Mouse (Mus musculus) left cerebral cortex, adult 2 months (tissue): ENCODE results near the gene Gabarapl1. TPM values are rescaled to one million over a fixed set of nuclear protein-coding genes. Genes with fewer than 3 reads are reported as not detected.

Experiments
- DNase-seq, 2 experiments: peaks; one replicate each; pipeline ENCODE4 v3.0.0; 2021 to 2022; ENCODE audit warnings: low spot score in 2 of 2, mixed read lengths in 1 of 2; ENCODE audit errors: extremely low spot score in 1 of 2
- H3K27ac ChIP-seq: fragments of 200-600 bp; 2 replicates; pipeline ENCODE4 v1.8.1; 2022
- H3K4me3 ChIP-seq: fragments of 200-600 bp; 2 replicates; pipeline ENCODE4 v1.8.1; 2022
- CTCF ChIP-seq: fragments of 200-600 bp; IDR thresholded peaks from 2 replicates; pipeline ENCODE4 v1.8.1; 2022; ENCODE audit warnings: antibody characterized with exemption, mild to moderate bottlenecking, moderate library complexity
- intact Hi-C: fragments of 180-260 bp; cut with DNase I; formaldehyde crosslinking; loops from one replicate; pipeline ENCODE4 v1.15.1; 2025
- total RNA-seq, 2 experiments: library from RNA; stranded (reverse); gene quantifications; 2 replicates each; pipeline ENCODE4 v1.2.3; 2021

Gabarapl1 gene
- total RNA-seq, 2 experiments from 2014 or later: 707 to 713 TPM

DNA sequence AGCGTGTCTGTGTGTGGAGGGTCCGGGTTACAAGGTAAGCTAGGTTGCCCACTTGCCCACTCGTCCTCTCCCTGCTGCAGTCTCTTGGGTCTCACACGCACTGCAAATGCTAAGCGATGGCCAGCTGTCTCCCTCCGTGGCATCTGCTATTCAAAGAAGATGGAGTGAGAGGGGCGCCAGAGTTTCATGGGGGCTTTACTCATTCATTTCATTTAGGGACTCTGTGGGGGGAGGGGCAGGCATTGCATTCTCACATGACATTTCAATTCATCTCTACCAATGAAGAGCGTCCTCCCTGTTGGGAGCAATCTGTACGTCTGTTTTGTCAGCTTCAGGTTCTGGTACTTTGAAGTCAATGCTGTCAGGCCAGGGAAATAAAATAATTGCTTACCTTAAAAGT lies 9.0 kb downstream of the Gabarapl1 start:
- DNase-seq: peak in 1 of 2 experiments; percentile 19
- H3K27ac ChIP-seq: no peak overlapping the region
- TF ChIP-seq CTCF: no peak
- H3K4me3 ChIP-seq: no peak overlapping the region
- intact Hi-C loops: no loop called here

DNA sequence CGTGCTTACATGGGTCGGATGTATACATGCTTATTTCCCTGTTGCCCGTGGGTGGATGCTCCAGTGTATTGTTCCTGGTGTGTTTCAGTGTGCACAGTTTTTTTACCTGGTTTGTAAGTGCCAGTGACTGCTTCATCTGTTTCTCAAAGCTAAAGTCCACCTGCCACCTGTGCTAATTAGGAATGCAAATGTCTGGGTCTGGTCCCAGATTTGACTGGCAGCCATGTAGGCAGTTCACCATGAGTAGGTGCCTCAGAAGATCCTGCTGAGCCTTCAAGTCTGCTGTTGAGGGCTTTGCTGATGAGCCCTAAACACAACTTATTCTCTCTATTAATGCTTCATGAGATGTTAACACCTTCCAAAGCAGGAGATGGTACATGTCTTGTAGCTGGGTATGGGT lies 9.6 kb downstream of the Gabarapl1 start:
- H3K27ac ChIP-seq: no peak overlapping the region
- no peak for TF ChIP-seq CTCF

GRCm38 (mm10) chr6:129543709-129544606 lies 11.0 kb downstream of the Gabarapl1 start:
- TF ChIP-seq CTCF: peak; percentile 96
- H3K27ac ChIP-seq: peak overlapping the region; percentile 4; the same call in 1 of the 2 replicates
- no peak overlapping the region for H3K4me3 ChIP-seq
- peak; percentile 77 to 79 for DNase-seq
- intact Hi-C loops: no loop called here

More for the DNA sequence above, 9.6 kb downstream of the Gabarapl1 start:
- no peak for DNase-seq
- H3K4me3 ChIP-seq: no peak overlapping the region
- intact Hi-C loops: no loop called here

GRCm38 (mm10) chr6:129547277-129547676 lies 14.3 kb downstream of the Gabarapl1 start:
- Histone ChIP-seq H3K27ac (no peak overlapping the region), H3K4me3 (no peak overlapping the region)
- no peak for DNase-seq
- no peak for TF ChIP-seq CTCF
- intact Hi-C loops: no loop called here

GRCm38 (mm10) chr6:129548009-129548408 lies 15.0 kb downstream of the Gabarapl1 start:
- no peak for TF ChIP-seq CTCF
- intact Hi-C loops: no loop called here
- Histone ChIP-seq H3K27ac (no peak overlapping the region), H3K4me3 (no peak overlapping the region)
- no peak for DNase-seq

DNA sequence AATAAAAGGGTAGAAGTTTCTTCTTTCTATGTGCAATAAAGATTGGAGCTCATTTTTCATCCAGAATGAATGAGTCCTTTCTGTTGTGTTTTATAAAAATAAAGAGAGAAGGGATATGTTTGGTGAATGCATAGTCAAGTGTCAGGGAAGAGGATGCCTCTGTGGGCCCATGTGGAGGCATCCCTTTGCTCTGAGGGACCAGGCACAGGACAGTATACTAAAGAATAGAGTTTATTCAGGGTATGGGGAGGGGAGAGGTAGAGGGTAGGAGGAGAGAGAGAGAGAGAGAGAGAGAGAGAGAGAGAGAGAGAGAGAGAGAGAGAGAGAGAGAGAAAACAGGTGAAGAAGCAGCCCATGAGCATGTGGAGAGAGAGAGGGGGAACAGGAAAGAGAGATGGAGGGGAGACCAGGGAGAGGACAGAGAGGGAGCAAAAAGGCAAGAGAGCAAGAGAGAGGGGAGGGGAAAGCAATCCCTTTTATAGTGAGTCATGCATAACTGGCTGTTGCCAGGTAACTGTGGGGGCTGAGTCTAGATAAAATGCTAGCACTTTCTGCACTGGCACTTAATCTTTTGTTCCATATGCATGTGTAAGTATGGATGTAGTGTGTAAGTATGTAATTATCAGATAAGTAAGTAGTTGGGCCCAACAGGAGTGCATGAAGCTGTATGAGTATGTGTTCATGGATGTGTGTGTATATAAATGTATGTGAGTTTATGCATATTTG lies 24.5 kb downstream of the Gabarapl1 start:
- no peak overlapping the region for H3K4me3 ChIP-seq
- DNase-seq: no peak
- no peak overlapping the region for H3K27ac ChIP-seq
- intact Hi-C loops: loop anchor here (2.0 kb wide), 1 partner anchor 39 kb away; no protein-coding TSS in a partner anchor
- TF ChIP-seq CTCF: no peak

GRCm38 (mm10) chr6:129558946-129559640 lies 26.1 kb downstream of the Gabarapl1 start:
- DNase-seq: peak; percentile 61 to 78
- Histone ChIP-seq H3K4me3 (no peak overlapping the region), H3K27ac (no peak overlapping the region)
- TF ChIP-seq CTCF: peak; percentile 86
- intact Hi-C loops: loop anchor here (1.0 to 2.0 kb wide), 2 partner anchors 40 to 166 kb away; no protein-coding TSS in a partner anchor

DNA sequence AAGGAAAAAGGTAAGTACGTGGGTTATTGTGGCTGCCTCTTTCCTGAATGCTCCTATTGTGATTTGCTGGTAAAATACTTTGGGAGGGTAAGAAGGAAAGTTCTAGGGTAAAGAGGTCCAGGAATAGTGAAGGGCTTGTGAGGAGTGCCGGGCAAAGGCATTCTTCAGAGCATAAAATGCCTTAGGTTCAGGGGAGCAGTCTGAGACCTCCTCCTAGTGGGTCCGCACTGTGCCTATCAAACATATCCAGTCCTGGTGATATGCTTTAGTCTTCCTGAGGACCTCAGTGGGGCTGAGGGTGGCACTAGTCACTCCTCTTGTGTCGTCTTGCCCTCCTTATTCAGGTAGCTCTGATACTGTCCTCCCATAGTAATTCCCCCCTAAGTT lies 26.7 kb downstream of the Gabarapl1 start:
- no peak for DNase-seq
- intact Hi-C loops: loop anchor here (1.0 to 2.0 kb wide), 2 partner anchors 41 to 166 kb away; no protein-coding TSS in a partner anchor
- H3K4me3 ChIP-seq: no peak overlapping the region
- TF ChIP-seq CTCF: no peak
- no peak overlapping the region for H3K27ac ChIP-seq

GRCm38 (mm10) chr6:129565257-129565656 lies 32.3 kb downstream of the Gabarapl1 start:
- no peak for DNase-seq
- no peak for TF ChIP-seq CTCF
- no peak overlapping the region for H3K27ac ChIP-seq
- H3K4me3 ChIP-seq: no peak overlapping the region
- intact Hi-C loops: no loop called here

DNA sequence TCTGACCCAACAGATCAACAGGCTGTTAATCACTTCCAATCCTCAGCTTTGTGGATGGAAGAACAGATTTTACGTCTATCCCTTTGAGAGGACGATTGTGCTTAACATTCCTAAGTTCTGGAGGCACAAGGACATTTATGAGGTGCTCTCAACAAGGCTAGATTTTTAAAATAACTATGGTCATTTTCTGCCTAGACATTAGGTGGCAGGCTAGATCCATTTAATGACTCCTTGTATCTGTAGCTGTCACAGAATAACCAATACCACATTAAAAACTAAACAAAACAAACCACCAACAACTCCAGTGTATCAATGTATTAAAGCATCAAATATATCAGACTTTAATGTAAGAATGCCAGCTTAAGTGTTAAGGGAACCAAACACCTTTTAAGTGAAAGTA lies 42.4 kb downstream of the Gabarapl1 start:
- peak; percentile 44 for TF ChIP-seq CTCF
- intact Hi-C loops: loop anchor here (2.0 to 10.0 kb wide), 3 partner anchors 1717 to 1849 kb away; partner anchors contain the start of genes Magohb and Styk1

GRCm38 (mm10) chr6:129577605-129578004 lies 44.6 kb downstream of the Gabarapl1 start, which contains the start of gene Klre1:
Gene Klre1, plus strand, starts transcription at chr6:129577905.
- DNase-seq: no peak
- H3K27ac ChIP-seq: no peak within 1 kb of the TSS
- no peak within 1 kb of the TSS for H3K4me3 ChIP-seq
- no peak for TF ChIP-seq CTCF
- intact Hi-C loops: loop anchor here (5.0 to 10.0 kb wide), 2 partner anchors 1715 to 1847 kb away; partner anchors contain the start of gene Magohb

More for the DNA sequence above, 42.4 kb downstream of the Gabarapl1 start:
- Histone ChIP-seq H3K27ac (no peak overlapping the region), H3K4me3 (no peak overlapping the region)
- DNase-seq: no peak
